Mouse (Mus musculus) thymus, adult 2 months (tissue): Measurements from ENCODE around the gene March9. TPM values are rescaled to one million over a fixed set of nuclear protein-coding genes. Genes with fewer than 3 reads are reported as not detected.

Experiments used
- DNase-seq: peaks from one replicate; pipeline ENCODE4 v3.0.0; 2021
- H3K27ac ChIP-seq: fragments of 200-500 bp; 2 replicates; pipeline ENCODE4 v1.5.1; 2012; ENCODE audit warnings: low read length, control low read depth; ENCODE audit not compliant: control insufficient read depth, insufficient read depth
- H3K27me3 ChIP-seq: fragments of 200-500 bp; 2 replicates; pipeline ENCODE4 v1.6.1; 2012; ENCODE audit warnings: mild to moderate bottlenecking, low read length, moderate library complexity, mixed read lengths; ENCODE audit not compliant: control insufficient read depth, insufficient read depth
- H3K36me3 ChIP-seq: fragments of 200-500 bp; 2 replicates; pipeline ENCODE4 v1.6.1; 2012; ENCODE audit warnings: mild to moderate bottlenecking, low read length, moderate library complexity; ENCODE audit not compliant: control insufficient read depth, insufficient read depth
- H3K4me1 ChIP-seq: fragments of 200-500 bp; replicated peaks from 2 replicates; pipeline ENCODE4 v1.6.1; 2012; ENCODE audit warnings: low read length; ENCODE audit not compliant: control insufficient read depth, insufficient read depth
- H3K4me3 ChIP-seq: fragments of 200-500 bp; 2 replicates; pipeline ENCODE4 v1.5.1; 2012; ENCODE audit warnings: mild to moderate bottlenecking, low read length, control low read depth, moderate library complexity; ENCODE audit not compliant: control insufficient read depth, insufficient read depth
- CTCF ChIP-seq: fragments of 200-500 bp; IDR thresholded peaks from 2 replicates; pipeline ENCODE4 v1.5.1; 2012; ENCODE audit warnings: mild to moderate bottlenecking, control low read depth, low read length, moderate library complexity, borderline replicate concordance; ENCODE audit not compliant: control insufficient read depth, poor library complexity, insufficient read depth; ENCODE audit errors: extremely low read depth
- POLR2A ChIP-seq: fragments of 200-500 bp; IDR thresholded peaks from 2 replicates; pipeline ENCODE4 v1.6.1; 2012; ENCODE audit warnings: mild to moderate bottlenecking, low read length, control low read depth, moderate library complexity; ENCODE audit not compliant: control insufficient read depth, poor library complexity, insufficient read depth; ENCODE audit errors: extremely low read depth
- WGBS: fragments of 180-500 bp; shearing (Covaris S2); methylation state at CpG from one replicate; pipeline ENCODE4 v1.1.7; 2018; 5-methylcytosine and 5-hydroxymethylcytosine counted together
- polyA plus RNA-seq: library from polyadenylated mRNA; depleted of rRNA; stranded (reverse); fragments of >200 nt; gene quantifications from 2 replicates; pipeline ENCODE4 v1.2.3, GENCODE M21; 2012

Gene March9
- polyA plus RNA-seq, 1 experiment: 5.4 TPM

DNA sequence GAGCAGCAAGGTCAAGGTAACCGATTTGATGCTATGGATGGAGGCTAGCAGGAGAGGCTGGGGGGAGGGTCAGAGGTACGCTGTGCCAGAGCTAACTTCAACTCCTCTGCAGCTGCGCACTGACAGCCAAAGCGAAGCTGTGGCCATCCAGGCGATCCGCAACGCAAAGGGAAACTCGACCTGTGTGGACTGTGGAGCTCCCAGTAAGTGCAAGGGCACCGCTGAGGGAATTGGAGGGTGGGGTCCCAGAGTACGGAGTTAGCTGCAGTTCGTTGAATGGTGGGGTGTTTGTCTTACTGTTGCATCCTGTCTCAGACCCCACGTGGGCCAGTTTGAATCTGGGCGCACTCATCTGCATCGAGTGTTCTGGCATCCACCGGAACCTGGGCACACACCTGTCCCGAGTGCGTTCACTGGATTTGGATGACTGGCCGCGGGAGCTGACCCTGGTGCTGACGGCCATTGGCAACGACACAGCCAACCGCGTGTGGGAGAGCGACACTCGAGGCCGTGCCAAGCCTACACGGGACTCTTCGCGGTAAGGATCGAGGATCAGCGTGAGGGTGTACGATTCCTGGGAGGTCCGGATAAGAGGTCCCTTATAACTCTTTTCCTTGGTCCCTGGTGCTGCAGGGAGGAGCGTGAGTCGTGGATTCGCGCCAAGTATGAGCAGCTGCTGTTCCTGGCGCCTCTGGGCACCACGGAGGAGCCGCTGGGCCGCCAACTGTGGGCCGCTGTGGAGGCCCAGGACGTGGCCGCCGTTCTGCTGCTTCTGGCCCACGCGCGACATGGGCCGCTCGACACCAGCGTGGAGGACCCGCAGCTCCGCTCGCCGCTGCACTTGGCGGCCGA, 30.8 kb upstream of the March9 start:
- peaks cover 50% of the 10 kb centered on the region for H3K36me3 ChIP-seq
- H3K27me3 ChIP-seq: no peaks in the 10 kb centered on the region
- H3K27ac ChIP-seq: no peak overlapping the region
- no peak for DNase-seq
- H3K4me1 ChIP-seq: no peaks in the 10 kb centered on the region
- TF ChIP-seq CTCF (no peak), POLR2A (no peak)
- no peak overlapping the region for H3K4me3 ChIP-seq
- 90% methylated on average over 57 of the region's 57 CpGs for WGBS

DNA sequence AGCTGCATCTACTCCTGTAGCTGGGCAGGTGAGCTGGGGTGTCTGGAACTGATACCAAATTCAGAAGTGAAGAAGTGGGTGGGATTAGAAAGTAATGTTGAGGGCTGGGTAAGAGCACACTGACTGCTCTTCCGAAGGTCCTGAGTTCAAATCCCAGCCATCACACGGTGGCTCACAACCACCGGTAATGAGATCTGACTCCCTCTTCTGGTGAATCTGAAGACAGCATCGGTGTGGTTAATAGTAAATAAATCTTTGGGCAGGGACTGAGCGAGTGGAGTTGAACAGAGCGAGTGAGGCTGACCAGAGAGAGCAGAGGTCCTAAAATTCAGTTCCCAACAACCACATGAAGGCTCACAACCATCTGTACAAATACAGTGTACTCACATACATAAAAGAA, 25.6 kb upstream of the March9 start:
- Histone ChIP-seq H3K27ac (no peak overlapping the region), H3K4me1 (no peaks in the 10 kb centered on the region), H3K36me3 (peaks cover 52% of the 10 kb centered on the region), H3K27me3 (no peaks in the 10 kb centered on the region), H3K4me3 (no peak overlapping the region)
- no peak for DNase-seq
- TF ChIP-seq POLR2A (no peak), CTCF (no peak)
- WGBS: 94% methylated on average over 6 of the region's 6 CpGs

DNA sequence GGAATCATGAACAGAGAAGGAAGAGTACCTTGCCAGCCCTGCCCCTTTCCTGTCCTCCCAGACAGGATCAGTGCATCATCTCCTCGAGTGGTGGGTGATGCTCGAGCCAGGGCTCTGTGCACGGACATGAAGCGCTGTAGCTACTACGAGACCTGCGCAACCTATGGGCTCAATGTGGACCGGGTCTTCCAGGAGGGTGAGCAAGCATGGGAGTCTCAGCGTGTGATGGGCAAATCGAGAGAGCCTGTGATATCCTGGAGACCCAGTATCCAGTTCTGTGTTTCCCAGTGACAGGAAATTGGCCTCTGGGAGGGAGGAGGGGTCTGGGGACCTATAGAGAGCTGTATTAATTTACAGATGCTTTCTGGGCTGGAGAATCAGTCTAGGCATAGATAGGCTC, 25.1 kb upstream of the March9 start:
- no peak overlapping the region for H3K4me3 ChIP-seq
- H3K4me1 ChIP-seq: no peaks in the 10 kb centered on the region
- no peak overlapping the region for H3K27ac ChIP-seq
- DNase-seq: no peak
- WGBS: 95% methylated on average over 9 of the region's 9 CpGs
- no peaks in the 10 kb centered on the region for H3K27me3 ChIP-seq
- TF ChIP-seq POLR2A (no peak), CTCF (no peak)
- H3K36me3 ChIP-seq: peaks cover 49% of the 10 kb centered on the region

DNA sequence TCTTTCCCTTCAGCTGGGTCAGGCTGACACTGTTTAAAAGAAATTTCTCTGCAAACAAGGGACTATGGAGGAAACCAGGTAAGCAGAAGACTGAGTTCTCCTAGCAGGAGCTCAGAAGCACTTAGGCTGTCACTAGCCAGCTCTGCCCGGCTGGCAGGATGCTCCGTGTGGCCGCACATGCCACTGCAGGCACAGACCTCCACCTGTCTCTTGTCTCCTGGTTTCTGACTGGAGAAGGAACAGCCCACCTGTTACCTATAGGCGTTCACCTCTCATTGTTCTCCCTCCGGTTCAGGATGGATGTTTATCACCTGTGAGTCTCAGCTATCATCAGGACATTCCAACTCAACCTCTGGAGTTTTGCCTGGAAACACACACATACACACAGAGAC, 23.9 kb upstream of the March9 start:
- Histone ChIP-seq H3K27ac (no peak overlapping the region), H3K4me3 (no peak overlapping the region), H3K4me1 (no peaks in the 10 kb centered on the region), H3K36me3 (peaks cover 48% of the 10 kb centered on the region), H3K27me3 (no peaks in the 10 kb centered on the region)
- no peak for DNase-seq
- WGBS: 90% methylated on average over 5 of the region's 5 CpGs
- TF ChIP-seq CTCF (no peak), POLR2A (no peak)

DNA sequence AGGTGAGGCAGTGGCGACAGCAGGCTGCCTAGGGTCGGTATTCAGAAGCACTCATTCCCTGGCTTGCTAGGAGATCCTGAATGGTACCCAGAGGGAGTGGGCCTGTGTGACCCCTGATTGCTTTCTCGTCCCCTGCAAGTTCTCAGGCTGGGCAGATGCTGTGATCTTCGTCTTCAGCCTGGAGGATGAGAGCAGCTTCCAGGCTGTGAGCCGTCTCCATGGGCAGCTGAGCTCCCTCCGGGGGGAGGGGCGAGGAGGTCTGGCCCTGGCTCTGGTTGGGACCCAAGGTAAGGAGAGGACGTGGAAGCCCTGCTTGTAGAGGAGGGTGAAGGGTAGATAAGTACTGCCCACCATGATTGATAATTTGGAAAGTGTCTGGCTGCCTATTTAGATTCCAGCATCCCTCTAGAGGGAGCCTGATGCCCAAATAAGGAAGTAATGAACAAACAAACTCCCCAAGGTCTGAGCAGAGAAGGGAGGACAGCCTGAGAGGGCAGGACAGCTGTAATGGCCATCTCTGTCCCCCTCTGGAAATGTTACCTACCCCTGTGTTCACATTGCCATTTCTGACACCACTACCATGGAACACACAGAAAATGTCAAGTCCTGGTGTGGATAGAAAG, 23.4 kb upstream of the March9 start:
- no peak overlapping the region for H3K27ac ChIP-seq
- peaks cover 45% of the 10 kb centered on the region for H3K36me3 ChIP-seq
- WGBS: 93% methylated on average over 8 of the region's 8 CpGs
- H3K4me1 ChIP-seq: no peaks in the 10 kb centered on the region
- TF ChIP-seq CTCF (no peak), POLR2A (no peak)
- DNase-seq: no peak
- no peak overlapping the region for H3K4me3 ChIP-seq
- H3K27me3 ChIP-seq: no peaks in the 10 kb centered on the region

DNA sequence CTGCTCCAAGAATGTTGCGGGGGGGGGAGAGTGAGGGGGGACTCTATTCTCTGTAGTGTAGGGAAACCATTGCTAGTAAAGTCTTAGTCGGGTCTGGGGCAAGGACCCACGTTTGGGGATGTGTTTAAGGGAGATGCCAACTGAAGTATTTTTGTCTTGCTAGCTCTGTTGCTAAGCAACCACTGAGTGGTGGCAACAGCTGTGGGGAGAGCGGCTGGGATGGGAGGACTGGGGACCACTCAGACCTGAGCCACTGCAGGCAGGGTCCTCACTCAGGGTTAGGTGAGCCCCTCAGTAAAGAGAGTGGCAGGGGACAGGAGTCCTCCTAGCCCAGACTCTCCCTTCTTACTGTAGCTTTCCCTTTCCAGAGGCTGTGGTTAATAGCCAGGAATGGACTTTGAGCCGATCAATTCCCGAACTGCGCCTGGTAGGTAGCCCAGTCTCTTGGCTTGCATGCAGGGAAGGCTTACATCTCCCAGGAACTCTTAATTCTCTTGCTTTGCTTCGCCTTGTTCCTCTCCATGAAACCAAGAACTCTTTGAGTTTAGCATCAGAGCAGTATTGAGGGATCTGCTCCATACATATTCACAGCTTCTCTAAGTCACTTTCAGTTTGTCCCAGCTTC, 22.1 kb upstream of the March9 start:
- 83% methylated on average over 8 of the region's 8 CpGs for WGBS

More for the DNA sequence above, 22.1 kb upstream of the March9 start:
- H3K4me1 ChIP-seq: peaks cover 10% of the 10 kb centered on the region
- no peak overlapping the region for H3K27ac ChIP-seq
- TF ChIP-seq POLR2A (no peak), CTCF (no peak)
- H3K27me3 ChIP-seq: no peaks in the 10 kb centered on the region
- DNase-seq: no peak
- H3K4me3 ChIP-seq: no peak overlapping the region
- H3K36me3 ChIP-seq: peaks cover 33% of the 10 kb centered on the region
